Mouse (Mus musculus): Measurements from ENCODE around the gene Zfand4.

The Zfand4 gene

GRCm38 (mm10) chr6:116374136-116374535 is 110.1 kb downstream of the Zfand4 start:
- 94% methylated on average over 1 of the region's 1 CpGs for WGBS

- 90% methylated on average over 7 of the region's 7 CpGs for WGBS
Measured at GRCm38 (mm10) chr6:116378892-116379291, 114.9 kb downstream of the Zfand4 start.
